Mouse (Mus musculus) splenic B cell, adult 2 months (primary cell): ENCODE data around the gene Sesn1.
"Not testable (repeated sequence)": the region's sequence is repeated elsewhere in the genome, so short reads cannot be mapped to it uniquely, and the experiment has no call there.

ENCODE experiments used
- DNase-seq: peaks from one replicate; pipeline ENCODE4 v3.0.0-alpha.2; 2011; ENCODE audit warnings: low read depth, low spot score
- H3K27me3 ChIP-seq: 2 replicates; pipeline ENCODE4 v1.6.1; 2012; ENCODE audit warnings: mild to moderate bottlenecking, low read length, moderate library complexity, mixed read lengths; ENCODE audit not compliant: control insufficient read depth, poor library complexity, insufficient read depth, severe bottlenecking
- H3K36me3 ChIP-seq: 2 replicates; pipeline ENCODE4 v1.6.1; 2012; ENCODE audit warnings: mild to moderate bottlenecking, low read length, moderate library complexity, mixed read lengths; ENCODE audit not compliant: control insufficient read depth, poor library complexity, insufficient read depth, severe bottlenecking

Sesn1 gene

GRCm38 (mm10) chr10:41814305-41814853 is 4.6 kb downstream of the Sesn1 start:
- Histone ChIP-seq H3K27me3 (no peaks in the 10 kb centered on the region), H3K36me3 (no peaks in the 10 kb centered on the region)
- DNase-seq: no peak

- no peak for DNase-seq
- H3K27me3 ChIP-seq: no peaks in the 10 kb centered on the region
- no peaks in the 10 kb centered on the region for H3K36me3 ChIP-seq
These were observed 6.8 kb downstream of the Sesn1 start for GRCm38 (mm10) chr10:41816516-41816915.

- Histone ChIP-seq H3K36me3 (no peaks in the 10 kb centered on the region), H3K27me3 (no peaks in the 10 kb centered on the region)
- DNase-seq: no peak
These were observed 8.4 kb downstream of the Sesn1 start for GRCm38 (mm10) chr10:41818036-41818732.

- H3K27me3 ChIP-seq, DNase-seq, H3K36me3 ChIP-seq: not testable (repeated sequence)
These were observed 9.0 kb downstream of the Sesn1 start for GRCm38 (mm10) chr10:41818733-41819070.

- H3K27me3 ChIP-seq: no peaks in the 10 kb centered on the region
- H3K36me3 ChIP-seq: no peaks in the 10 kb centered on the region
- DNase-seq: no peak
These were observed 9.6 kb downstream of the Sesn1 start for GRCm38 (mm10) chr10:41819307-41819706.

- no peak for DNase-seq
- no peaks in the 10 kb centered on the region for H3K27me3 ChIP-seq
- no peaks in the 10 kb centered on the region for H3K36me3 ChIP-seq
These were observed 10.7 kb downstream of the Sesn1 start for GRCm38 (mm10) chr10:41820401-41820800.

GRCm38 (mm10) chr10:41821171-41821570 is 11.4 kb downstream of the Sesn1 start:
- DNase-seq: no peak
- Histone ChIP-seq H3K36me3 (no peaks in the 10 kb centered on the region), H3K27me3 (no peaks in the 10 kb centered on the region)

GRCm38 (mm10) chr10:41822573-41823281 is 13.0 kb downstream of the Sesn1 start:
- H3K36me3 ChIP-seq: no peaks in the 10 kb centered on the region
- no peak for DNase-seq

GRCm38 (mm10) chr10:41823282-41823675 is 13.5 kb downstream of the Sesn1 start:
- not testable (repeated sequence) for DNase-seq

More at GRCm38 (mm10) chr10:41822573-41823281, 13.0 kb downstream of the Sesn1 start:
- H3K27me3 ChIP-seq: no peaks in the 10 kb centered on the region

GRCm38 (mm10) chr10:41823916-41824315 is 14.2 kb downstream of the Sesn1 start:
- Histone ChIP-seq H3K27me3 (no peaks in the 10 kb centered on the region), H3K36me3 (no peaks in the 10 kb centered on the region)
- DNase-seq: no peak

More at GRCm38 (mm10) chr10:41823282-41823675, 13.5 kb downstream of the Sesn1 start:
- H3K36me3 ChIP-seq, H3K27me3 ChIP-seq: not testable (repeated sequence)

GRCm38 (mm10) chr10:41825041-41825440 is 15.3 kb downstream of the Sesn1 start:
- no peaks in the 10 kb centered on the region for H3K27me3 ChIP-seq
- H3K36me3 ChIP-seq: no peaks in the 10 kb centered on the region
- DNase-seq: no peak

- Histone ChIP-seq H3K36me3 (no peaks in the 10 kb centered on the region), H3K27me3 (no peaks in the 10 kb centered on the region)
- no peak for DNase-seq
These were observed 16.3 kb downstream of the Sesn1 start for GRCm38 (mm10) chr10:41825996-41826395.

- DNase-seq: peak; percentile 49
- Histone ChIP-seq H3K27me3 (no peaks in the 10 kb centered on the region), H3K36me3 (no peaks in the 10 kb centered on the region)
These were observed 16.9 kb downstream of the Sesn1 start for GRCm38 (mm10) chr10:41826526-41827116.

GRCm38 (mm10) chr10:41827784-41828183 is 18.0 kb downstream of the Sesn1 start:
- DNase-seq: peak; percentile 21
- no peaks in the 10 kb centered on the region for H3K36me3 ChIP-seq
- H3K27me3 ChIP-seq: no peaks in the 10 kb centered on the region

- DNase-seq: no peak
- Histone ChIP-seq H3K36me3 (no peaks in the 10 kb centered on the region), H3K27me3 (no peaks in the 10 kb centered on the region)
These were observed 19.5 kb downstream of the Sesn1 start for GRCm38 (mm10) chr10:41829191-41829590.
